9 mouse cellular contexts compared by ENCODE assay signal in the genomic region with DNA sequence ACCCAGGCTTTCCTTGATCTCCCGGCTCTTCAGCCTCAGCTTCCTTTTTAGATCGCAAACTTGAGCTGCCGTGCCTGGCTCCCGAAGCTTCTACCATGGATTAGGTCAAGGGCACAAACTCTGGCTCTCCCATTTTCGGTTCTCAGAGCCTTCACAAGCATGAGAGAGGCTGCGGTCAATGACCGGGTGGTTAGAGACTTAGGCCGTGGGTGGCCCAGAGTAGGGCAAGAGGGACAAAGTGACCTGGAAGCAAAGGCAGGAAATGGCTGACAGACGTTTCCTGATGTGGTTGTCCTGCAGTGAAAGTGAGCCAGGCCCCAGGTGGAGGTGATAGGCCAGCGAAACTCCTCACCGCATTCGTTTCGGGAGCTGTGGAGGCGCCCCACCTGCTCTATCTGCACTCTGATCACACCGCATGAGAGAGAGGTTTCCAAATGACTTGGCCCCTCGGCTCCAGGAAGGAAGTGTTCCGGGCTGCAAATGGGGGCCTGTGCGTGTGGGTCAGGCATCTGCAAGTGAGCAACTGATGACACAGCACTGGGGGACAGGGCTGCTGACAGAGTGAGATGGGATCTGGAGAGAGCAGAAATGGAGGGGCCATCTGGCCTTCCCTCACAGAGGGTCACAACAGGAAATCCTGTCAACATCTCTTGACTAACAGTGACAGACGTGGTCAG. TPM values are rescaled to one million over a fixed set of nuclear protein-coding genes. Genes with fewer than 3 reads are reported as not detected.
DNase-seq lines count a peak whose midpoint lies in the region; ATAC-seq and TF ChIP-seq lines count a peak whose summit lies in the region.
"Had no signal": no experiment of that assay in that cellular context is flagged by ENCODE, and none has a peak within 500 bp of the region (broad histone marks: within the 10 kb centered on the region; RNA-seq: fewer than 3 reads in every experiment).

No protein-coding gene starts in this region.

- no peak overlapping the region for H3K4me3 ChIP-seq in lung, postnatal 0 days (ENCODE audit: low read depth, low read length)
- H3K4me3 ChIP-seq in embryonic facial prominence, embryonic 14.5 days (ENCODE audit: low read depth, low read length): no peak overlapping the region
- H3K4me3 ChIP-seq in liver, postnatal 0 days (ENCODE audit: low read depth, low read length): no peak overlapping the region
- H3K4me3 ChIP-seq: embryonic facial prominence, embryonic 13.5 days had no signal

- ATAC-seq in lung, postnatal 0 days: peak; percentile 37; the same call in 1 of the 2 replicates
- no peak for ATAC-seq in embryonic facial prominence, embryonic 14.5 days (ENCODE audit: low read depth)
- ATAC-seq in liver, postnatal 0 days: peak; percentile 66

- TF ChIP-seq EP300 in lung, postnatal 0 days (IDR thresholded peaks at IDR 0.05): no peak
- no peak for TF ChIP-seq EP300 in liver, postnatal 0 days (IDR thresholded peaks at IDR 0.05; ENCODE audit: low read depth)

- no peaks in the 10 kb centered on the region for H3K36me3 ChIP-seq in lung, postnatal 0 days (ENCODE audit: insufficient read depth, low read length)
- H3K36me3 ChIP-seq in embryonic facial prominence, embryonic 14.5 days (ENCODE audit: control insufficient read depth, insufficient read depth, low read length): no peaks in the 10 kb centered on the region
- H3K36me3 ChIP-seq in liver, postnatal 0 days (replicated peaks; ENCODE audit: insufficient read depth, low read length): no peaks in the 10 kb centered on the region
- H3K36me3 ChIP-seq: embryonic facial prominence, embryonic 13.5 days had no signal

- DNase-seq in lung, postnatal 0 days (ENCODE audit: low spot score): no peak
- DNase-seq in lung, postnatal 36 days: no peak
- DNase-seq in embryonic facial prominence, embryonic 14.5 days (ENCODE audit: low spot score): peak; percentile 26
- DNase-seq in liver, postnatal 0 days: peak; percentile 46
- peak; percentile 54 to 72 for DNase-seq in thymus, postnatal 36 days
- no peak for DNase-seq in adrenal gland, adult 18-20 months (ENCODE audit: low spot score in 2 of 2)
- no peak for DNase-seq in ovary, postnatal 14 days (ENCODE audit: low spot score)

- TF ChIP-seq CTCF in lung, postnatal 0 days (IDR thresholded peaks at IDR 0.05): no peak
- no peak for TF ChIP-seq CTCF in liver, postnatal 0 days (IDR thresholded peaks at IDR 0.05; ENCODE audit: low read depth)

- H3K4me2 ChIP-seq in lung, postnatal 0 days (replicated peaks; ENCODE audit: low read depth, low read length): peak overlapping the region; percentile 25; the same call in 1 of the 2 replicates
- no peak overlapping the region for H3K4me2 ChIP-seq in embryonic facial prominence, embryonic 14.5 days (ENCODE audit: low read depth, low read length)
- peak overlapping the region; percentile 51 for H3K4me2 ChIP-seq in liver, postnatal 0 days (ENCODE audit: low read depth, low read length)
- H3K4me2 ChIP-seq: embryonic facial prominence, embryonic 13.5 days had no signal

- H3K27me3 ChIP-seq in lung, postnatal 0 days (replicated peaks; ENCODE audit: insufficient read depth, low read length): no peaks in the 10 kb centered on the region
- no peaks in the 10 kb centered on the region for H3K27me3 ChIP-seq in embryonic facial prominence, embryonic 14.5 days (replicated peaks; ENCODE audit: control insufficient read depth, insufficient read depth, low read length)
- H3K27me3 ChIP-seq in liver, postnatal 0 days (ENCODE audit: insufficient read depth, low read length): no peaks in the 10 kb centered on the region
- H3K27me3 ChIP-seq: embryonic facial prominence, embryonic 13.5 days had no signal

- 50% methylated on average over 19 of the region's 19 CpGs for WGBS in lung, postnatal 0 days
- WGBS in embryonic facial prominence, embryonic 14.5 days: 68% methylated on average over 19 of the region's 19 CpGs
- WGBS in liver, postnatal 0 days (ENCODE audit: insufficient replicate concordance): 21% methylated on average over 19 of the region's 19 CpGs

- H3K9me3 ChIP-seq in lung, postnatal 0 days (ENCODE audit: low read length): no peaks in the 10 kb centered on the region
- no peaks in the 10 kb centered on the region for H3K9me3 ChIP-seq in embryonic facial prominence, embryonic 14.5 days (ENCODE audit: control insufficient read depth, low read length)
- no peaks in the 10 kb centered on the region for H3K9me3 ChIP-seq in liver, postnatal 0 days (ENCODE audit: low read length)
- H3K9me3 ChIP-seq: embryonic facial prominence, embryonic 13.5 days had no signal

- H3K27ac ChIP-seq in lung, postnatal 0 days (ENCODE audit: low read length): no peak overlapping the region
- H3K27ac ChIP-seq in embryonic facial prominence, embryonic 14.5 days (replicated peaks; ENCODE audit: low read depth, low read length): no peak overlapping the region
- H3K27ac ChIP-seq in liver, postnatal 0 days (ENCODE audit: low read depth): peak overlapping the region; percentile 42; the same call in 1 of the 2 replicates
- H3K27ac ChIP-seq: embryonic facial prominence, embryonic 13.5 days had no signal

- no peak overlapping the region for H3K9ac ChIP-seq in lung, postnatal 0 days (replicated peaks; ENCODE audit: low read depth)
- no peak overlapping the region for H3K9ac ChIP-seq in embryonic facial prominence, embryonic 14.5 days (ENCODE audit: low read depth, low read length)
- H3K9ac ChIP-seq in liver, postnatal 0 days (replicated peaks): 0 out of 2 replicates have a peak overlapping the region, but pooled peaks have one; percentile 22
- H3K9ac ChIP-seq: embryonic facial prominence, embryonic 13.5 days had no signal

- H3K4me1 ChIP-seq in lung, postnatal 0 days (ENCODE audit: insufficient read depth, low read depth, low read length): no peaks in the 10 kb centered on the region
- no peaks in the 10 kb centered on the region for H3K4me1 ChIP-seq in embryonic facial prominence, embryonic 14.5 days (ENCODE audit: control insufficient read depth, insufficient read depth, low read length)
- H3K4me1 ChIP-seq in liver, postnatal 0 days (ENCODE audit: insufficient read depth): peaks cover 12% of the 10 kb centered on the region
- H3K4me1 ChIP-seq: embryonic facial prominence, embryonic 13.5 days had no signal

RNA-seq across cellular contexts. Expression of gene Cxcr5, which starts 23.9 kb away (rescaled TPM):
- 0.17 TPM in 2 replicates for polyA plus RNA-seq in lung, postnatal 0 days (2015; fragmentation: Nextera tagmentation; extraction: Ambion mirVana)
- 0.13 and 0.35 TPM in 2 replicates for polyA plus RNA-seq in embryonic facial prominence, embryonic 14.5 days (2014; fragmentation: Nextera tagmentation; extraction: Ambion mirVana)
- 0.32 and 0.55 TPM in 2 replicates for polyA plus RNA-seq in liver, postnatal 0 days (2015; fragmentation: Nextera tagmentation; extraction: Ambion mirVana)
- total RNA-seq in adrenal gland, adult 18-20 months (2021): under 1 TPM; 0.16 to 0.40 TPM
- polyA plus RNA-seq: neural tube, embryonic 11.5 days had no signal

RNA-seq across cellular contexts. Expression of gene Bcl9l, which starts 55.1 kb away (rescaled TPM):
- 10.7 and 12.3 TPM in 2 replicates for polyA plus RNA-seq in lung, postnatal 0 days (2015; fragmentation: Nextera tagmentation; extraction: Ambion mirVana)
- 16.9 and 18.7 TPM in 2 replicates for polyA plus RNA-seq in embryonic facial prominence, embryonic 14.5 days (2014; fragmentation: Nextera tagmentation; extraction: Ambion mirVana)
- polyA plus RNA-seq in liver, postnatal 0 days (2015; fragmentation: Nextera tagmentation; extraction: Ambion mirVana): 2.0 and 2.2 TPM in 2 replicates
- 10 to 100 TPM; 41.3 to 46.6 TPM for total RNA-seq in adrenal gland, adult 18-20 months (2021)

Comparison
In these comparisons a context has a peak if more than half of its experiments do, and no peak if none do; other contexts are left out.
1. DNase-seq: peak in embryonic facial prominence, embryonic 14.5 days (single experiment), liver, postnatal 0 days (single experiment) and thymus, postnatal 36 days (2 of 2); none in lung, postnatal 0 days (single experiment), lung, postnatal 36 days (single experiment), adrenal gland, adult 18-20 months (0 of 2) and ovary, postnatal 14 days (single experiment).